ENCODE assay signal across 8 mouse cellular contexts in the genomic region with DNA sequence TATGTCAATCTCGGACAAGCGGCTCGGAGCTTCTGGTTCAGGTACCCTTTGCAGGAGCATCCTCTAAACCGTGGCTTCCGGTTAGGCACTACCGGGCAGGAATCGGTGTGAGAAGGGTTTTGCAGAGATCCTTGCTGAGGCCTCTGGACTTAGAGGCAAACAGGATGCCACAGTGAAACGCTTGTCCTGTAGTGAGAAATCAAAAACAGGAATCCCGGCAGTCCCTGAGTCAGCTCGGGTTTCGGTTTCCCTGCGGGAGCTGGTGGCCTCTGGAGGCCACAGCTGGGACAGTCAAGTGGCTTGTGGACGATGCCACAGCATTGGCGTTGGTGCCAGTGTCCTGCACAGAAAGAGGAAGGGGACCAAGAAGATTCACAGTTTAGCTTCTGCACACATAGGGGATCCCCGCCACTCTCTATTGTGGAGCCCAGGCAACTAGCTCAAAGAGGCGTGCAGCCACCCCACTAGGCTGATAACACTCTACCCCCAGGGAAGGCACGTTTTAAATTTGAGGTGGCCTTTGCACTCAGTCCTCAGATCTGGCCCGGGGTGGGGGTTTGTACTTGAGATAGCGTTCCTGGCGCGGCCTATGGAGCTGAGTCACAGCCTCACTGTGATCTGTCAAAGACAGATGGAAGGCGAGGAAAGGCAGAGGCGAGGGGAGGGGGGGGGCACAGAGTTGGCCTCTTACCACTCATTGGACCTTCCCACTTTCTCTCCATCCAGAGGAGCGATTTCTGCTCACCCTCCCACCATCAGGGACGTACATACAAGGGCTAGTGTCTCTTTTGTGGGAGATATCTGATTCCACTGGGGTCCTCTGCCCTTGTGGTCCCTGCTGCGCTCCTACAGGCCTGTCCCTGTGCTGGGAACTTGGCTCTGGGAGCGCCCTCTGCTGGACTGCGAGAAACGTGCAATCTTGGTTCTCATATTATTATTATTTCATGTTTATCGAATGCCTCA. TPM values are rescaled to one million over a fixed set of nuclear protein-coding genes. Genes with fewer than 3 reads are reported as not detected.
DNase-seq lines count a peak whose midpoint lies in the region; ATAC-seq and TF ChIP-seq lines count a peak whose summit lies in the region.

No protein-coding gene starts in this region.

- no peak for TF ChIP-seq EP300 in MEL (IDR thresholded peaks at IDR 0.05; ENCODE audit: low read depth in 1 of 2, low read length in 2 of 2)
- TF ChIP-seq EP300 in lung, postnatal 0 days (IDR thresholded peaks at IDR 0.05): no peak

- peaks cover 25 to 42% of the 10 kb centered on the region in 2 experiments for H3K4me1 ChIP-seq in MEL (ENCODE audit: control insufficient read depth in 1 of 2, insufficient read depth in 2 of 2, low read length in 2 of 2)
- H3K4me1 ChIP-seq in forebrain, embryonic 10.5 days: peaks cover 56% of the 10 kb centered on the region
- peaks cover 21% of the 10 kb centered on the region for H3K4me1 ChIP-seq in lung, postnatal 0 days (ENCODE audit: insufficient read depth, low read depth, low read length)

- WGBS in forebrain, embryonic 10.5 days: 11% methylated on average over 30 of the region's 30 CpGs
- 7% methylated on average over 30 of the region's 30 CpGs for WGBS in lung, postnatal 0 days

- peak overlapping the region; percentile 80 for H3K4me2 ChIP-seq in lung, postnatal 0 days (replicated peaks; ENCODE audit: low read depth, low read length)

- ATAC-seq in lung, postnatal 0 days: peak; percentile 66

- peak in 1 of 2 experiments; percentile 82; a peak in 2 of 4 replicates for TF ChIP-seq POLR2A in MEL (IDR thresholded peaks at IDR 0.05; ENCODE audit: control insufficient read depth in 1 of 2, insufficient read depth in 1 of 2, low read depth in 1 of 2, low read length in 2 of 2, poor library complexity in 1 of 2)

- H3K79me2 ChIP-seq in MEL (ENCODE audit: control insufficient read depth, insufficient read depth, low read length, poor library complexity): peaks cover 41% of the 10 kb centered on the region

- H3K27ac ChIP-seq in MEL (ENCODE audit: control insufficient read depth, low read depth, low read length): peak overlapping the region; percentile 79
- H3K27ac ChIP-seq in forebrain, embryonic 10.5 days: peak overlapping the region; percentile 80
- peak overlapping the region; percentile 86 for H3K27ac ChIP-seq in lung, postnatal 0 days (ENCODE audit: low read length)

- TF ChIP-seq CTCF in MEL (IDR thresholded peaks at IDR 0.05 in 2 of 3, conservative IDR thresholded peaks at IDR 0.05 in 1 of 3; ENCODE audit: control insufficient read depth in 1 of 3, insufficient read depth in 1 of 3, low read depth in 2 of 3, low read length in 3 of 3, poor library complexity in 1 of 3, severe bottlenecking in 1 of 3): peak in 1 of 3 experiments; percentile 100; a peak in 2 of 6 replicates
- TF ChIP-seq CTCF in lung, postnatal 0 days (IDR thresholded peaks at IDR 0.05): peak; percentile 96

- H3K4me3 ChIP-seq in MEL (ENCODE audit: control insufficient read depth in 1 of 2, insufficient read depth in 1 of 2, low read depth in 2 of 2, low read length in 2 of 2): peak overlapping the region; percentile 71 to 81
- peak overlapping the region; percentile 36 for H3K4me3 ChIP-seq in forebrain, embryonic 10.5 days
- peak overlapping the region; percentile 30 for H3K4me3 ChIP-seq in lung, postnatal 0 days (ENCODE audit: low read depth, low read length)

- intact Hi-C loops in heart, postnatal 14 days (cut with DNase I): no loop called here

- H3K27me3 ChIP-seq in MEL (ENCODE audit: control insufficient read depth in 1 of 2, insufficient read depth in 2 of 2, low read length in 2 of 2): no peaks in the 10 kb centered on the region
- peaks cover 54% of the 10 kb centered on the region for H3K27me3 ChIP-seq in forebrain, embryonic 10.5 days (ENCODE audit: poor library complexity, severe bottlenecking)
- H3K27me3 ChIP-seq in lung, postnatal 0 days (replicated peaks; ENCODE audit: insufficient read depth, low read length): peaks cover 27% of the 10 kb centered on the region

- peaks cover 0 to 29% of the 10 kb centered on the region in 2 experiments; a peak in 2 of 4 replicates for H3K36me3 ChIP-seq in MEL (ENCODE audit: control insufficient read depth in 1 of 2, insufficient read depth in 2 of 2, low read length in 2 of 2)
- no peaks in the 10 kb centered on the region for H3K36me3 ChIP-seq in forebrain, embryonic 10.5 days (replicated peaks)
- H3K36me3 ChIP-seq in lung, postnatal 0 days (ENCODE audit: insufficient read depth, low read length): no peaks in the 10 kb centered on the region

- H3K9ac ChIP-seq in MEL (ENCODE audit: control insufficient read depth, low read depth, low read length, poor library complexity, severe bottlenecking): peak overlapping the region; percentile 82
- H3K9ac ChIP-seq in lung, postnatal 0 days (replicated peaks; ENCODE audit: low read depth): peak overlapping the region; percentile 6; the same call in 1 of the 2 replicates

- no peaks in the 10 kb centered on the region for H3K9me3 ChIP-seq in MEL (replicated peaks; ENCODE audit: insufficient read depth, low read length)
- no peaks in the 10 kb centered on the region for H3K9me3 ChIP-seq in forebrain, embryonic 10.5 days
- H3K9me3 ChIP-seq in lung, postnatal 0 days (ENCODE audit: low read length): no peaks in the 10 kb centered on the region

- DNase-seq in MEL (ENCODE audit: low read depth, low spot score): peak; percentile 100
- peak; percentile 79 for DNase-seq in brain, adult 2 months (ENCODE audit: low read depth, low spot score)
- DNase-seq in forebrain, embryonic 10.5 days (ENCODE audit: extremely low spot score, low spot score): peak; percentile 77
- DNase-seq in heart, postnatal 14 days: peak; percentile 82 to 87
- peak; percentile 87 to 89 for DNase-seq in kidney, postnatal 4 days
- DNase-seq in lung, postnatal 0 days (ENCODE audit: low spot score): peak; percentile 82
- peak; percentile 85 for DNase-seq in retina, postnatal 1 day
- peak; percentile 63 to 74 for DNase-seq in urinary bladder, postnatal 36 days (ENCODE audit: low spot score in 2 of 2)

- TF ChIP-seq RAD21 in MEL (IDR thresholded peaks at IDR 0.05; ENCODE audit: low read depth, low read length): no peak

TF ChIP-seq in MEL, 35 proteins besides CTCF, POLR2A, EP300 and RAD21:
- TF ChIP-seq TAL1 (IDR thresholded peaks at IDR 0.05; ENCODE audit: low read length) (peak; percentile 81), UBTF (IDR thresholded peaks at IDR 0.05; ENCODE audit: borderline replicate concordance, insufficient read depth, low read depth, low read length) (peak; percentile 97), MXI1 (IDR thresholded peaks at IDR 0.05; ENCODE audit: low read depth, low read length) (no peak), GATA1 (IDR thresholded peaks at IDR 0.05; ENCODE audit: low read depth, low read length) (peak; percentile 79), POLR2AphosphoS5 (IDR thresholded peaks at IDR 0.05; ENCODE audit: borderline replicate concordance, low read depth, low read length) (peak; percentile 55; the same call in 1 of the 2 replicates), TBP (IDR thresholded peaks at IDR 0.05; ENCODE audit: low read depth, low read length) (peak; percentile 97), BHLHE40 (IDR thresholded peaks at IDR 0.05; ENCODE audit: borderline replicate concordance, low read depth, low read length) (no peak), MYB (IDR thresholded peaks at IDR 0.05; ENCODE audit: low read depth, low read length) (no peak)

RNA-seq across cellular contexts. Expression of a gene that starts 2.9 kb away (rescaled TPM):
- total RNA-seq in MEL (2012; rRNA removed): 13.8 and 16.6 TPM in 2 replicates
- 10 to 100 TPM; 45.6 to 53.9 TPM for polyA plus RNA-seq in MEL (2012; ENCODE audit: insufficient read depth in 1 of 2, insufficient read length in 2 of 2, low read depth in 1 of 2, low replicate concordance in 2 of 2, missing spikeins in 1 of 2)
- polyA plus RNA-seq in forebrain, embryonic 10.5 days (2016; fragmentation: Nextera tagmentation; extraction: Ambion mirVana): 3.8 and 4.3 TPM in 2 replicates
- total RNA-seq in heart, postnatal 14 days (2021): 10 to 100 TPM; 36.7 to 37.5 TPM
- polyA plus RNA-seq in lung, postnatal 0 days (2015; fragmentation: Nextera tagmentation; extraction: Ambion mirVana): 3.9 and 4.7 TPM in 2 replicates

RNA-seq across cellular contexts. Expression of a gene that starts 18.7 kb away (rescaled TPM):
- total RNA-seq in MEL (2012; rRNA removed): 751 and 779 TPM in 2 replicates
- polyA plus RNA-seq in MEL (2012; ENCODE audit: insufficient read depth in 1 of 2, insufficient read length in 2 of 2, low read depth in 1 of 2, low replicate concordance in 2 of 2, missing spikeins in 1 of 2): 1,000 to 10,000 TPM in 1 of 2 experiments, 100 to 1,000 TPM in 1; 914 to 1,631 TPM
- polyA plus RNA-seq in forebrain, embryonic 10.5 days (2016; fragmentation: Nextera tagmentation; extraction: Ambion mirVana): 351 and 371 TPM in 2 replicates
- total RNA-seq in heart, postnatal 14 days (2021): 100 to 1,000 TPM; 151 to 157 TPM
- 165 and 171 TPM in 2 replicates for polyA plus RNA-seq in lung, postnatal 0 days (2015; fragmentation: Nextera tagmentation; extraction: Ambion mirVana)

RNA-seq across cellular contexts. Expression of a gene that starts 37.4 kb away (rescaled TPM):
- total RNA-seq in MEL (2012; rRNA removed): 43.8 and 45.6 TPM in 2 replicates
- 10 to 100 TPM in 1 of 2 experiments, not detected in 1; 63.3 TPM for polyA plus RNA-seq in MEL (2012; ENCODE audit: insufficient read depth in 1 of 2, insufficient read length in 2 of 2, low read depth in 1 of 2, low replicate concordance in 2 of 2, missing spikeins in 1 of 2)
- 12.6 and 13.4 TPM in 2 replicates for polyA plus RNA-seq in forebrain, embryonic 10.5 days (2016; fragmentation: Nextera tagmentation; extraction: Ambion mirVana)
- 1 to 10 TPM; 9.2 TPM for total RNA-seq in heart, postnatal 14 days (2021)
- polyA plus RNA-seq in lung, postnatal 0 days (2015; fragmentation: Nextera tagmentation; extraction: Ambion mirVana): 10.9 and 12.5 TPM in 2 replicates

Comparison
In these comparisons a context has a peak if more than half of its experiments do, and no peak if none do; other contexts are left out.
1. Peak in every context shown above with its lines: DNase-seq, ATAC-seq, H3K4me3 ChIP-seq and H3K27ac ChIP-seq.